Mouse (Mus musculus) MEL (cell line): ENCODE data around the gene Klhl26.
A peak's percentile ranks its signal among the peaks of the same experiment; 100 is the strongest.

ENCODE experiments used
- CHD2 ChIP-seq: IDR thresholded peaks from 2 replicates; pipeline ENCODE4 v1.6.1; 2011; ENCODE audit warnings: low read length, improper control_type of control experiment
- CTCF ChIP-seq, 3 experiments: IDR thresholded peaks in 2 of 3; conservative IDR thresholded peaks in 1 of 3; 2 replicates each; pipeline ENCODE4 v1.5.1; 2011 to 2012; ENCODE audit warnings: low read length in 3 of 3, low read depth in 2 of 3, mild to moderate bottlenecking in 2 of 3, improper control_type of control experiment in 1 of 3, inconsistent platforms in 1 of 3, mixed read lengths in 1 of 3, moderate library complexity in 1 of 3; ENCODE audit not compliant: control insufficient read depth in 1 of 3, insufficient read depth in 1 of 3, poor library complexity in 1 of 3, severe bottlenecking in 1 of 3
- HCFC1 ChIP-seq: IDR thresholded peaks from 2 replicates; pipeline ENCODE4 v1.6.1; 2012; ENCODE audit warnings: low read depth, mild to moderate bottlenecking, inconsistent platforms, low read length, improper control_type of control experiment, moderate library complexity
- KAT2A ChIP-seq: conservative IDR thresholded peaks from 2 replicates; pipeline ENCODE4 v1.6.1; 2012; ENCODE audit warnings: low read depth, low read length, improper control_type of control experiment, inconsistent platforms
- MAFK ChIP-seq: IDR thresholded peaks from 2 replicates; pipeline ENCODE4 v1.6.1; 2011; ENCODE audit warnings: low read depth, mild to moderate bottlenecking, low read length, improper control_type of control experiment, borderline replicate concordance
- MAX ChIP-seq: IDR thresholded peaks from 2 replicates; pipeline ENCODE4 v1.6.1; 2011; ENCODE audit warnings: low read length, improper control_type of control experiment
- MEF2A ChIP-seq: IDR thresholded peaks from 2 replicates; pipeline ENCODE4 v1.6.1; 2014; ENCODE audit warnings: low read depth, mild to moderate bottlenecking, inconsistent platforms, low read length, improper control_type of control experiment; ENCODE audit not compliant: poor library complexity, insufficient replicate concordance, severe bottlenecking; ENCODE audit errors: extremely low read depth
- MXI1 ChIP-seq: IDR thresholded peaks from 2 replicates; pipeline ENCODE4 v1.6.1; 2011; ENCODE audit warnings: mild to moderate bottlenecking, low read depth, low read length, improper control_type of control experiment
- POLR2A ChIP-seq, 2 experiments: IDR thresholded peaks; 2 replicates each; pipeline ENCODE4 v1.6.1; 2011 to 2012; ENCODE audit warnings: low read length in 2 of 2, mild to moderate bottlenecking in 2 of 2, control low read depth in 1 of 2, improper control_type of control experiment in 1 of 2, low read depth in 1 of 2, moderate library complexity in 1 of 2; ENCODE audit not compliant: control insufficient read depth in 1 of 2, insufficient read depth in 1 of 2, poor library complexity in 1 of 2
- USF1 ChIP-seq: IDR thresholded peaks from 2 replicates; pipeline ENCODE4 v1.6.1; 2014; ENCODE audit warnings: low read depth, mild to moderate bottlenecking, inconsistent platforms, low read length, improper control_type of control experiment, moderate library complexity

DNA sequence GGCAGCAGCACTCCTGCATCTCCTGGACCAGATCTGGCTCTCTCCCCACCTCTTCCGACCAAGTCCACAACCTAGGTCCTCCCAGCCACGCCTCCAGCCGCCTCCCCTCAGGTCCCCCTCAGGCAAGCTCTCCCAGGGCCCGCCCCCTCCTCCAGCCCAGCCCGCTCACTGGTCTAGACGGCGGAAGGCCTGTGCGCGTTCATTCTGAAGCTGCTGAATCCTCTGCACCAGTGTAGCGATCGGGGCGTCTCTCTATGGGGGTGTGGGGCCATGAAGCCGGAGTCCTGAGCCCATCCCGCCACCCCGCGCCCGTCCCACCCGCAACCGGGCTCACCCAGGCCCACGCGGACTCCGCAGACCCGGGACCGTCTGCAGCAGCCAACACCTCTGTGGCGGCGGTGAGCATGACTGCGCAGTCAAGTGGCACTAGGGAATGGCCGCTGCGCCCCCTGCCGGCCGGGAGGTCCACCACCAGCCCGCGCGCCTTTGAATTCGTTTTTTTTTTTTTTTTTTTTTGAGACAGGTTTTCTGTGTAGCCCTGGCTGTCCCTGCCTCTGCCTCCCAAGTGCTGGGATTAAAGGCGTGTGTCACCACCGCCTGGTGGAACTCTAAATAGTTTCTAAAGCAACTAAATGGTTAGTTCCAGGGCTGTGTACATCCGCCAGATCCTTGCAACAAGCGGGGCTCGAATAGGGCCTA, 29.7 kb upstream of the Klhl26 start, which contains the start of gene Rex1bd:
- TF ChIP-seq HCFC1 (peak; percentile 82), MAX (no peak; the same call in 1 of the 2 replicates), USF1 (0 out of 2 replicates have a peak, but pooled peaks have one; percentile 13), POLR2A (IDR thresholded peaks at IDR 0.05; ENCODE audit: control insufficient read depth in 1 of 2, insufficient read depth in 1 of 2, low read depth in 1 of 2, low read length in 2 of 2, poor library complexity in 1 of 2) (peak; percentile 52 to 76; a peak in 3 of 4 replicates), CTCF (IDR thresholded peaks at IDR 0.05 in 2 of 3, conservative IDR thresholded peaks at IDR 0.05 in 1 of 3; ENCODE audit: control insufficient read depth in 1 of 3, insufficient read depth in 1 of 3, low read depth in 2 of 3, low read length in 3 of 3, poor library complexity in 1 of 3, severe bottlenecking in 1 of 3) (peak; percentile 34 to 93 (median 79); a peak in 5 of 6 replicates), MEF2A (no peak), MXI1 (peak; percentile 87), KAT2A (peak; percentile 54; the same call in 1 of the 2 replicates), CHD2 (no peak), MAFK (no peak)
